Mouse (Mus musculus) small intestine, adult 2 months (tissue): ENCODE results near the gene Syngr3. TPM values are rescaled to one million over a fixed set of nuclear protein-coding genes. Genes with fewer than 3 reads are reported as not detected.

Source experiments
- H3K27ac ChIP-seq: fragments of 200-500 bp; 2 replicates; pipeline ENCODE4 v1.5.1; 2012; ENCODE audit warnings: low read depth, low read length, control low read depth, inconsistent platforms; ENCODE audit not compliant: insufficient read depth
- H3K27me3 ChIP-seq: fragments of 200-500 bp; 2 replicates; pipeline ENCODE4 v1.6.1; 2012; ENCODE audit warnings: mild to moderate bottlenecking, moderate library complexity, low read length, inconsistent platforms; ENCODE audit not compliant: control insufficient read depth, insufficient read depth
- H3K36me3 ChIP-seq: fragments of 200-500 bp; 2 replicates; pipeline ENCODE4 v1.6.1; 2012; ENCODE audit warnings: mild to moderate bottlenecking, low read length, control low read depth, inconsistent platforms; ENCODE audit not compliant: control insufficient read depth, insufficient read depth
- H3K4me1 ChIP-seq: fragments of 200-500 bp; 2 replicates; pipeline ENCODE4 v1.6.1; 2012; ENCODE audit warnings: low read length, inconsistent platforms, mixed read lengths; ENCODE audit not compliant: control insufficient read depth, insufficient read depth, insufficient read length
- H3K4me3 ChIP-seq: fragments of 200-500 bp; 2 replicates; pipeline ENCODE4 v1.5.1; 2012; ENCODE audit warnings: low read depth, mild to moderate bottlenecking, control low read depth, inconsistent platforms, low read length, moderate library complexity
- CTCF ChIP-seq: fragments of 200-500 bp; IDR thresholded peaks from 2 replicates; pipeline ENCODE4 v1.5.1; 2012; ENCODE audit warnings: low read depth, mild to moderate bottlenecking, control low read depth, inconsistent platforms, low read length, moderate library complexity, mixed read lengths; ENCODE audit not compliant: insufficient replicate concordance, insufficient read length; ENCODE audit errors: extremely low read depth
- POLR2A ChIP-seq: fragments of 200-500 bp; IDR thresholded peaks from 2 replicates; pipeline ENCODE4 v1.6.1; 2012; ENCODE audit warnings: low read depth, mild to moderate bottlenecking, control low read depth, inconsistent platforms, low read length, moderate library complexity
- WGBS: fragments of 180-500 bp; shearing (Covaris S2); methylation state at CpG from one replicate; pipeline ENCODE4 v1.1.7; 2018; 5-methylcytosine and 5-hydroxymethylcytosine counted together
- polyA plus RNA-seq: library from polyadenylated mRNA; depleted of rRNA; stranded (reverse); fragments of >200 nt; gene quantifications from 2 replicates; pipeline ENCODE4 v1.2.3, GENCODE M21; 2012

Syngr3 gene
- polyA plus RNA-seq, 1 experiment, result 1.3 TPM

GRCm38 (mm10) chr17:24647493-24647892, 42.3 kb downstream of the Syngr3 start:
- no peak overlapping the region for H3K27ac ChIP-seq

GRCm38 (mm10) chr17:24646381-24646780, 43.4 kb downstream of the Syngr3 start:
- H3K36me3 ChIP-seq, result 0 out of 2 replicates have a peak, but pooled peaks cover 1% of the 10 kb centered on the region
- 83% methylated on average over 4 of the region's 4 CpGs for WGBS
- no peak overlapping the region for H3K4me3 ChIP-seq
- H3K27me3 ChIP-seq, result peaks cover 11% of the 10 kb centered on the region
- TF ChIP-seq POLR2A, result no peak
- no peak for TF ChIP-seq CTCF
- H3K27ac ChIP-seq, result 0 out of 2 replicates have a peak overlapping the region, but pooled peaks have one; percentile 16
- peaks cover 8% of the 10 kb centered on the region; the same call in 1 of the 2 replicates for H3K4me1 ChIP-seq

More at GRCm38 (mm10) chr17:24647493-24647892, 42.3 kb downstream of the Syngr3 start:
- H3K4me1 ChIP-seq, result peaks cover 8% of the 10 kb centered on the region; the same call in 1 of the 2 replicates
- H3K4me3 ChIP-seq, result peak overlapping the region; percentile 47
- TF ChIP-seq POLR2A (no peak), CTCF (no peak)
- H3K36me3 ChIP-seq, result no peaks in the 10 kb centered on the region
- peaks cover 11% of the 10 kb centered on the region for H3K27me3 ChIP-seq
- WGBS, result 88% methylated on average over 11 of the region's 11 CpGs

GRCm38 (mm10) chr17:24645916-24646315, 43.8 kb downstream of the Syngr3 start:
- WGBS, result 82% methylated on average over 3 of the region's 3 CpGs
- TF ChIP-seq POLR2A (no peak), CTCF (no peak)
- Histone ChIP-seq H3K36me3 (0 out of 2 replicates have a peak, but pooled peaks cover 1% of the 10 kb centered on the region), H3K4me3 (no peak overlapping the region), H3K27me3 (peaks cover 11% of the 10 kb centered on the region), H3K27ac (peak overlapping the region; percentile 85), H3K4me1 (peaks cover 8% of the 10 kb centered on the region; the same call in 1 of the 2 replicates)

GRCm38 (mm10) chr17:24644875-24645721, 44.7 kb downstream of the Syngr3 start:
- peaks cover 6% of the 10 kb centered on the region for H3K27me3 ChIP-seq
- 82% methylated on average over 9 of the region's 9 CpGs for WGBS
- H3K27ac ChIP-seq, result peak overlapping the region; percentile 85
- no peak for TF ChIP-seq CTCF
- no peak for TF ChIP-seq POLR2A
- peak overlapping the region; percentile 33 for H3K4me3 ChIP-seq
- H3K36me3 ChIP-seq, result 0 out of 2 replicates have a peak, but pooled peaks cover 1% of the 10 kb centered on the region
- peaks cover 8% of the 10 kb centered on the region; the same call in 1 of the 2 replicates for H3K4me1 ChIP-seq

- no peaks in the 10 kb centered on the region for H3K27me3 ChIP-seq
- peak overlapping the region; percentile 33 for H3K4me3 ChIP-seq
- H3K27ac ChIP-seq, result peak overlapping the region; percentile 85
- peaks cover 2% of the 10 kb centered on the region; the same call in 1 of the 2 replicates for H3K4me1 ChIP-seq
- 57% methylated on average over 7 of the region's 7 CpGs for WGBS
- TF ChIP-seq CTCF (no peak), POLR2A (no peak)
- 0 out of 2 replicates have a peak, but pooled peaks cover 1% of the 10 kb centered on the region for H3K36me3 ChIP-seq
These were observed 45.6 kb downstream of the Syngr3 start for GRCm38 (mm10) chr17:24644030-24644715.

GRCm38 (mm10) chr17:24642791-24643343, 46.9 kb downstream of the Syngr3 start:
- 0 out of 2 replicates have a peak, but pooled peaks cover 1% of the 10 kb centered on the region for H3K36me3 ChIP-seq
- peak overlapping the region; percentile 5 for H3K4me3 ChIP-seq
- WGBS, result 76% methylated on average over 6 of the region's 6 CpGs
- H3K27ac ChIP-seq, result 0 out of 2 replicates have a peak overlapping the region, but pooled peaks have one; percentile 85
- H3K27me3 ChIP-seq, result no peaks in the 10 kb centered on the region
- H3K4me1 ChIP-seq, result peaks cover 5% of the 10 kb centered on the region; the same call in 1 of the 2 replicates
- TF ChIP-seq CTCF (no peak), POLR2A (no peak)
